Mouse (Mus musculus) lung, embryonic 14.5 days (tissue): Measurements from ENCODE around the gene Wsb2. TPM values are rescaled to one million over a fixed set of nuclear protein-coding genes. Genes with fewer than 3 reads are reported as not detected.

Source experiments
- ATAC-seq: fragments of 200-750 bp; cut with Nextera tagmentation; 2 replicates; pipeline ENCODE4 v1.8.0; 2017; ENCODE audit warnings: mild to moderate bottlenecking, moderate TSS enrichment, moderate library complexity; ENCODE audit not compliant: insufficient read depth
- DNase-seq: peaks from one replicate; pipeline ENCODE4 v3.0.0-alpha.2; 2015
- H3K27ac ChIP-seq: fragments of 300-500 bp; sonication (generic); 2 replicates; pipeline ENCODE4 v1.5.1; 2014; ENCODE audit warnings: low read depth, mild to moderate bottlenecking, moderate library complexity
- H3K27me3 ChIP-seq: fragments of 300-500 bp; sonication (generic); 2 replicates; pipeline ENCODE4 v1.6.1; 2014; ENCODE audit warnings: low read length, control low read depth; ENCODE audit not compliant: insufficient read depth
- H3K36me3 ChIP-seq: fragments of 300-500 bp; sonication (generic); 2 replicates; pipeline ENCODE4 v1.6.1; 2014; ENCODE audit warnings: control low read depth; ENCODE audit not compliant: insufficient read depth
- H3K4me1 ChIP-seq: fragments of 300-500 bp; sonication (generic); 2 replicates; pipeline ENCODE4 v1.6.1; 2014; ENCODE audit warnings: antibody characterized with exemption, control low read depth; ENCODE audit not compliant: insufficient read depth
- H3K4me2 ChIP-seq: fragments of 300-500 bp; sonication (generic); 2 replicates; pipeline ENCODE4 v1.6.1; 2014; ENCODE audit warnings: mild to moderate bottlenecking
- H3K4me3 ChIP-seq: fragments of 300-500 bp; sonication (generic); 2 replicates; pipeline ENCODE4 v1.5.1; 2014; ENCODE audit warnings: low read depth, low read length
- H3K9ac ChIP-seq: fragments of 300-500 bp; sonication (generic); 2 replicates; pipeline ENCODE4 v1.6.1; 2014
- H3K9me3 ChIP-seq: fragments of 300-500 bp; sonication (generic); 2 replicates; pipeline ENCODE4 v1.6.1; 2016; ENCODE audit warnings: low read depth, low read length, control low read depth
- CTCF ChIP-seq: IDR thresholded peaks from 2 replicates; pipeline ENCODE4 v1.5.1; 2016; ENCODE audit warnings: antibody characterized with exemption, low read depth
- WGBS: fragments of 180-500 bp; shearing (Covaris S2); extraction: QIAGEN DNeasy Blood & Tissue Kit; methylation state at CpG from one replicate; pipeline ENCODE4 v1.1.7; 2014; 5-methylcytosine and 5-hydroxymethylcytosine counted together
- polyA plus RNA-seq: library from polyadenylated mRNA; unstranded; fragments of >200 nt; fragmentation: Nextera tagmentation; extraction: Ambion mirVana; gene quantifications from 2 replicates; pipeline ENCODE4 v1.2.1, GENCODE M21; 2014

The Wsb2 gene
- polyA plus RNA-seq, 1 experiment from 2014 or later, result 70.9 TPM

GRCm38 (mm10) chr5:117414611-117415010 is 57.5 kb downstream of the Wsb2 start:
- no peak overlapping the region for H3K9ac ChIP-seq
- no peak for DNase-seq
- H3K9me3 ChIP-seq, result no peaks in the 10 kb centered on the region
- 0 out of 2 replicates have a peak, but pooled peaks have one; percentile 4 for ATAC-seq
- H3K27me3 ChIP-seq, result peaks cover 42% of the 10 kb centered on the region
- peak overlapping the region; percentile 78 for H3K4me2 ChIP-seq
- H3K4me3 ChIP-seq, result peak overlapping the region; percentile 53; the same call in 1 of the 2 replicates
- H3K4me1 ChIP-seq, result no peaks in the 10 kb centered on the region
- no peak for TF ChIP-seq CTCF
- 4% methylated on average over 10 of the region's 10 CpGs for WGBS
- H3K27ac ChIP-seq, result no peak overlapping the region
- no peaks in the 10 kb centered on the region for H3K36me3 ChIP-seq

- TF ChIP-seq CTCF, result no peak
- Histone ChIP-seq H3K4me2 (peak overlapping the region; percentile 78; the same call in 1 of the 2 replicates), H3K27ac (no peak overlapping the region), H3K9me3 (no peaks in the 10 kb centered on the region), H3K36me3 (no peaks in the 10 kb centered on the region), H3K27me3 (peaks cover 42% of the 10 kb centered on the region), H3K4me3 (no peak overlapping the region), H3K9ac (no peak overlapping the region), H3K4me1 (no peaks in the 10 kb centered on the region)
- WGBS, result 30% methylated on average over 19 of the region's 19 CpGs
- DNase-seq, result no peak
- no peak for ATAC-seq
Observed at GRCm38 (mm10) chr5:117415011-117415912, 58.2 kb downstream of the Wsb2 start.

- H3K9me3 ChIP-seq, result no peaks in the 10 kb centered on the region
- no peak for TF ChIP-seq CTCF
- WGBS, result 78% methylated on average over 2 of the region's 2 CpGs
- no peaks in the 10 kb centered on the region for H3K36me3 ChIP-seq
- peaks cover 35% of the 10 kb centered on the region for H3K27me3 ChIP-seq
- no peak overlapping the region for H3K4me3 ChIP-seq
- H3K4me1 ChIP-seq, result no peaks in the 10 kb centered on the region
- no peak overlapping the region for H3K9ac ChIP-seq
- no peak for DNase-seq
- no peak overlapping the region for H3K4me2 ChIP-seq
- no peak for ATAC-seq
- no peak overlapping the region for H3K27ac ChIP-seq
Observed at GRCm38 (mm10) chr5:117417442-117417841, 60.3 kb downstream of the Wsb2 start.

Other genes starting within 250 kb of the Wsb2 start
- 45.6 and 49.6 TPM in 2 replicates for gene Suds3, start 241.2 kb upstream of the Wsb2 start, polyA plus RNA-seq
- gene Taok3, start 237.2 kb upstream of the Wsb2 start, polyA plus RNA-seq, result 18.8 and 19.0 TPM in 2 replicates
- gene Pebp1, start 69.7 kb upstream of the Wsb2 start, polyA plus RNA-seq, result 705 and 755 TPM in 2 replicates
- gene Vsig10, start 38.2 kb upstream of the Wsb2 start, polyA plus RNA-seq, result 6.8 and 7.0 TPM in 2 replicates
- 127 and 145 TPM in 2 replicates for gene Rfc5, start 31.7 kb downstream of the Wsb2 start, polyA plus RNA-seq
- gene Ksr2, start 56.7 kb downstream of the Wsb2 start, polyA plus RNA-seq, result 0.36 and 0.39 TPM in 2 replicates